18 mouse cellular contexts compared by ENCODE assay signal in the genomic region with DNA sequence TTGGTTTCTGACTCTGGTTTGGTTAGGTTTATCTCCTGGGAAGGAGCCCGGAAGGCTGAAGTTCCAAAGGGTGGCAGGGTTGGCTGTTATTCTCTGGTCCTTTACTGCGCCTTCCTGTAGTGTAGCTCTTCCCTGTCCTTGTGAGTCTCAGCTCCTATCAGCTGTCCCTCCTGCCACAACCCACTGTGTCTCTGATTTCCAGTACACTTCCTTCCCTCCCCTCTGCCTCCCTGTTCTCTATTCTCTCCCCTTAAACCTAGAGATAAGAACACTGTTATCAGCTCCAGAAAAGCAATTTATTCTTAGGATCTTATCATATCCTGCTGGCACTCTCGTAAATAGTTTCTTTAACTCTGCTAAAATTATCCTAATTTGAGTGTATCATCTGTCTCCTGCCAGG.
"Had no signal": no experiment of that assay in that cellular context is flagged by ENCODE, and none has a peak within 500 bp of the region (broad histone marks: within the 10 kb centered on the region; RNA-seq: fewer than 3 reads in every experiment).

No protein-coding gene starts in this region.

- H3K27me3 ChIP-seq: intestine, embryonic 15.5 days; neural tube, embryonic 15.5 days; stomach, embryonic 15.5 days had no signal

- H3K9me3 ChIP-seq: intestine, embryonic 15.5 days; limb, embryonic 10.5 days; midbrain, embryonic 10.5 days; neural tube, embryonic 15.5 days; stomach, embryonic 15.5 days had no signal

- ATAC-seq: intestine, embryonic 15.5 days; lung, postnatal 0 days had no signal

- H3K4me3 ChIP-seq: intestine, embryonic 15.5 days; layer of hippocampus, adult 2 months; limb, embryonic 10.5 days; midbrain, embryonic 10.5 days; myocyte; neural tube, embryonic 15.5 days; stomach, embryonic 15.5 days had no signal

- DNase-seq: kidney, adult 18-20 months; kidney, postnatal 10 days; kidney, postnatal 4 days; lung, adult 2 months; lung, postnatal 36 days; midbrain, embryonic 14.5 days; retina, postnatal 1 day; right cerebral cortex, postnatal 14 days; thymus, adult 18-20 months; thymus, postnatal 14 days had no signal

- H3K4me2 ChIP-seq: intestine, embryonic 15.5 days; neural tube, embryonic 15.5 days; stomach, embryonic 15.5 days had no signal

- H3K27ac ChIP-seq: intestine, embryonic 15.5 days; layer of hippocampus, adult 2 months; limb, embryonic 10.5 days; midbrain, embryonic 10.5 days; neural tube, embryonic 15.5 days; stomach, embryonic 15.5 days had no signal

- H3K36me3 ChIP-seq: intestine, embryonic 15.5 days; limb, embryonic 10.5 days; midbrain, embryonic 10.5 days; neural tube, embryonic 15.5 days; stomach, embryonic 15.5 days had no signal

- H3K9ac ChIP-seq: intestine, embryonic 15.5 days; neural tube, embryonic 15.5 days; stomach, embryonic 15.5 days had no signal

- H3K4me1 ChIP-seq: intestine, embryonic 15.5 days; limb, embryonic 10.5 days; neural tube, embryonic 15.5 days; stomach, embryonic 15.5 days had no signal
